Mouse (Mus musculus) ovary, adult 18-20 months (tissue): ENCODE results near the gene Adora2a.
"Not testable (repeated sequence)": the region's sequence is repeated elsewhere in the genome, so short reads cannot be mapped to it uniquely, and the experiment has no call there.

Experiments
- DNase-seq: peaks from one replicate; pipeline ENCODE4 v3.0.0; 2022; ENCODE audit warnings: low spot score, mixed read lengths

The Adora2a gene

DNA sequence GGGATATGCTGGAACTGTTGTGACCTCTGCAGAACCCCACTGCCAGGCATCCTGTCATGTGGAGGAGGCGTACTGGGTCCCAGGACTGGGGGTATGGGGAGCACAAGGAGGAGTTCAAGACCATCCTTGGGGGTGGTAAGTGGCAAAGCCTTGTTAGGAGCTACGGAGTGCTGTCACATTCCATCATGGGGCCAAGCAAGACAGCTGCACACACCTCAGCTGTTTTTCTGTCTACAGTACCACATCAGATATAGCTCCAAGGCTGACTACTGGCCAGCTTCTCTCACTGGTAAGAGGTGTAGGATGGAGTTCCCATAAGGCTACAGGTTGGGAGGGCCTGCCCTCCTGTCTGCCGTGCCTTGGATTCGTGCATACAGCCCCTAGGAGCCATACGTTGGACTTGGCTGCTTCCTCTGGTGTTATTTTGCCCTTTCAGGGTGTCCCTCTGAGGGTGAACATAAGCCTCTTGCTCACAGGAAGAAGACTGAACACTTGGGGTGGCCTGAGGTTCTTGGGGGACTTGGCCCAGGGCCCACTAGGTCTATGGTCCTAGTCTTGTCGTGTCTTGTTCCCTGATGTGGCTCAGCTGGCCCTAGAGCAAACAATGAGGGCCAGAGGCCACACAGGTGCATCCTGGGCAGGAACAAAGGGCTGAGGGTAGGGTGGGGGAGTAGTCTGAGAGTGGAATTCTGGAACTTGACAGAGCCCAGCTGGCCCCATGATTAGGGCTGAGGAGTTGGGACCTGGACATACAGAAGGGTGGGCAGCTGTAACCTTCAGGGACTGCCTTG, 2.3 kb upstream of the Adora2a start:
- DNase-seq = no peak

DNA sequence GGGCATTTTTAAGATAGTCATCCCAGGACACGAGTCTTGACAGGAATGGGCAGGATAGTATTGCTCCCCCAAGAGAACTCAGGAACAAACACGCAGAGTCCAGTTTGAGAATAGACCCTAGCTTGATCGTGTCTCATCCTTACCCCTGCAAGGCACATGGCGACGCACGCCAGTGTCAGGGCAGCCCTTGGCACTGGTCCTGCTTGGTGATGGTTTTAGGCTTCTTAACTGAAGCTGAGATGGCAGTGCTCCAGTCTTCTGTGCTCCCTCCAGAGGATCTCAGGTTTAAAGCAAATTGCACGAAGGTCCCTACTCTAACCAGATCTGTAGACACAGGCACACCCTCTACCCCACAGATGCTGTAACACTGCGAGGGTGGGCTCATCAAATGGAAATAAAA, 921 bp upstream of the Adora2a start:
- no peak for DNase-seq

DNA sequence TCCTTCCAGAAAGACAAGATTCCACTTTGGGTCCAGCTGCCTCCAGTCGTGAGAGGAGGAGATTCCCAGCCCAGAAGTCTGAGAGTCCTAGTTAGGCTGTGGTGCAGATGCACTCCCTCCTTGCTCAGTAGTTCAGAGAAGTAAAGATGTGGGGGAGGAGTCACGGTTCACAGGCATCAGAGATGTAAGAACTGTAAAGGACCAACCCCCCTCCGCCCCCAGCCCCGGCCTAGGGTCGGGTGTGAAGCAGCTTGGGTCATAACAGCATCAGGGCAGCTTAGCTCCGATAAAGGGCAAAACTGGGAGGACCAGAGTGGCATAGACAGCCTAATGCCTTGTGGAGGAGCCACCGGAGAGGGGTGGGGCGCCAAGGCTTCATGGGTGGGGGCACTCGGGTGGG, 205 bp upstream of the Adora2a start:
- DNase-seq = no peak

DNA sequence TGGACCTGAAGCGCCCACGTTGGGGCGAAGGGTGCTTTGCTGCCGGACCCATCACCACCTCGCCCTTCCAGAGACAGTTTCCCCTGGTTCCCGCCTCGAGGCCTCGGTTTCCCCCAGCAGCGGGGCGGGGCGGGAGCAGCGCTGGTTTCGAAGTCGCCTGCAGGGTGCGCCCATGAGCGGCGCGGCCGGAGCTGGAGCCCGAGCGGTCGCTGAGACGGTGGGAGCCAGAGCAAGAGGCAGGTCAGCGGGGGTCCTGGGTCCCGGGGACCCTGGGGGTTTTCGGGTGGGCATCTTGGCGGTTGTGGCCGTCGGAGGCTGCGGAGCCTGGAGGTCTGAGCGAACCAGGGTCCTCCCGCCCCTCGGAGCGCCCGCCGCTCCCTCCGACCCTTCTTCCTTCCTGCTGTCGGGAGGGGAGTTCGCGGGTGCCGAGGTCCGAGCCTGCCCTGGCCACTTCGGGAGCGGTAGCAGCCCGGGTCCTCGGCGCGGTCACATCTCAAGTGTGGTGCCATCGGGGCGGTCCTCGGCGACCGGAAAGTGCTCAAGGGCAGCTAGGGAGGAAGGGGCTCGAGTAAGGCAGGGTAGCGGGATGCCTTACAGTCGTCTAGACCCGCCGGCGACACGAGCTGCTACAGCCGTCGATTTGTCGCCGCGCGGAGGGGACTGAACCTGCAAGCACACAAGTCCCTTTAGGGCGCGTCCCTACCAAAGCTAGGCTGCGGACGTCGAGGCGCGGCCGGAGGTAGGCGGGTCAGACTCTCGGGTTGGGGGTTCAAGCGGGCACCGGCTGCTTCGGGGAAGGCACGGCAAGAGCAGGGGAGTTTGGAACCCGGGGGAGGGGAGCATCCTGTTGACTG, 458 bp downstream of the Adora2a start:
- DNase-seq = peak; percentile 18

DNA sequence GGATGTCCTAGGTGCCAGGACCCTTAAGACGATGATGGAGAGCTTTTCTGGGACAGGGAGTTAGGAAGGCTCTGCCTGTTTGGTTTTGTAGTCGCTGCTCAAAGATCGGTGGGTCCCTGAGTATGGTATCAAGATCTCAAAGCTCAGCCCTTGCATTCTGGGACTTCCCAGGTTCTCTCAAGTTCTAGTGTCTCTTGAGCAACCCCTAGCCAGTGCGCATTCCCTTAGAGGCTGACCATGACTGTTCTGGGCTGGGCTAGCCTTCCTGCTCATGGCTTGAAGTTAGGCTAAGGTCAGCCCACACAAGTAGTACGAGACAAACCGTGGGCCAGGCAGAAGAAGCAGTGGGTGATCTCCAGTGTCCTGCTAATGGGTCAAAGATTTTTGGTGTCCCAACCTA, 1.5 kb downstream of the Adora2a start:
- DNase-seq = no peak

DNA sequence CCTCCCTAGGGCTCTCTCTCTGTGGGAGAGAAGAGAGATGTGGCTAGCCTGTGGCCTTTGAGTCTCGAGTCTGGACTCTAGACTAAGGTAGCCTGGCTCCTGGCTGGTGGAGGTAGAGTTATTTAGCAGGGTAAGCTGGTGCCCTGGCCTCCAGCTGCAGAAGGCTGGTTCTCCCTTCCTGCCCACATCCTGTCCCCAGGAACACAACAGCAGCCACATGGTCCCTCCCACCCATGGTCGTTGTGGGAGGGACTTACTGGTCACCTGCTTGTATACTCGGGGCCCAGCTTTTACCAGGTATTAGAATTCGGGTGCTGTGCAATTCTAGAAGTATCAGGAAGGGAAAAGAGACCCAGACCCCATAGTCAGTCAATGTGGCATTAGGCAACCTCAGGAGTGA, 3.6 kb downstream of the Adora2a start:
- no peak for DNase-seq

DNA sequence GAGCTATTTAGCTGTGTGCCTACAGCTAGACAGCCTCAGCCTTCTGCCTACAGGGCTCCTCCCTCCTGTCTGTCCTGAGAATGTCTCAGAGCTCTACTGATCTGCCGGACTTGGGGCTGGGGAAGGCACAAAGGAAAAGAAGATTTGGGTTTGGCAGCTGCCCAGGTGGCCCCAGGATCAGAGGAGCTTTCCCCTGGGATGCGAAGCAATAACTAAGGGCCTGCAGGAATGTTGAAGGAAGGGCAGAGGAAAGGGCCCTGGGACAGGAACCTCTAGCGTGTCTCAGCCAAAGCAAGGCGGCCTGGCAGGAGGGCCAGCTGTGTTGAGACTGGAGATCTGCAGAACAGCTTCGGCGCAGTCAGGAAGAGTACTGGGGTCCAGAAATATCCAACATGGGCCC, 6.3 kb downstream of the Adora2a start:
- no peak for DNase-seq

DNA sequence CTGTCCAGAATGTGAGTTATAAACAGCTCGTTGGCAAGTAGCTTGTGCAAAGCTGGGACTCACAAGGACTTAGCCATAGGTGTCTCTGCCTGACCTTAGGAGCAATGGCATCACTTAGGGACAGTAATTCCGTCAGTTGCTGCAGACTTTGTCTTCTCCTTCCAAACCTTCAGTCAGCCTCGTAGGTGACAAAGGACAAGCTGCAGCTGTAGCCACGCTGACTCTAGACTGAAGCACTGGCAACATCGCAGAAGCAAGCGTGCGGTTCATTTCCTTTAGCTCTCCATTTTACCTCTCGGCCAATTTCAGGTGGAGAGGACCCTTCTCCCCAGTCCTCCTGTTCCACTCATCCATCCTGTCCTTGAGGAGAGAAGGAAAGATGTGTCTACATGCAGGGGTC, 7.3 kb downstream of the Adora2a start:
- no peak for DNase-seq

DNA sequence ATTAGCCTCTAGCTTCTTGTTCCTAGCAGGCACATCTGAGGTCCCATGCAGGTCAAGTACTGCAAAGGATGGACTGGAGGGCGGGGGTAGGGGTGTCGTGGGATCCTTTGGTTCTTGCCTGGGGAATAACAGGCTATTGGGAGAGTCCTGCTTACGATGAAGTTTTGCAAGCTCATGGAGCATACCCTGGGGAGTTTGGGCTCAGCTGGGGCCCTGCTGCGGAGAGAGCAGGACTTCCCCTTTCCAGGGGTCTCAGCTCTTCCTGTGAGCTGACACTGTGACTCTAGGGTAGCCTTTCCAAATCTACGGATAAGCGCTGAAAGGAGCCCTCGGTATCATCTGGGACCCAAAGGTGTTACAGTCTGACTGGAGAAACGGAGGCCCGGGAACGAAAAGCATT, 7.7 kb downstream of the Adora2a start:
- DNase-seq = no peak

DNA sequence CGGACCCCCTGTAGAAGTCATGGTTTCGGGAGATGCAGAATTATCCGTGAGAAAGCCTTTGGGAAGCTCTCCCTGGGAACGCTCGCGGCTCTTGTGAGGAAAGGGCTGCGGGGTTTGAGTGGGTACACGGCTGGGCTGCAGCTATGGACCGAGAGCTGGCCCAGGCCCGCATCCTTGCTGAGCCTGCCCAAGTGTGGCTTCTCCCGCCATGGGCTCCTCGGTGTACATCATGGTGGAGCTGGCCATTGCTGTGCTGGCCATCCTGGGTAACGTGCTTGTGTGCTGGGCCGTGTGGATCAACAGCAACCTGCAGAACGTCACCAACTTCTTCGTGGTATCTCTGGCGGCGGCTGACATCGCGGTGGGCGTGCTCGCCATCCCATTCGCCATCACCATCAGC, 9.1 kb downstream of the Adora2a start:
- no peak for DNase-seq

DNA sequence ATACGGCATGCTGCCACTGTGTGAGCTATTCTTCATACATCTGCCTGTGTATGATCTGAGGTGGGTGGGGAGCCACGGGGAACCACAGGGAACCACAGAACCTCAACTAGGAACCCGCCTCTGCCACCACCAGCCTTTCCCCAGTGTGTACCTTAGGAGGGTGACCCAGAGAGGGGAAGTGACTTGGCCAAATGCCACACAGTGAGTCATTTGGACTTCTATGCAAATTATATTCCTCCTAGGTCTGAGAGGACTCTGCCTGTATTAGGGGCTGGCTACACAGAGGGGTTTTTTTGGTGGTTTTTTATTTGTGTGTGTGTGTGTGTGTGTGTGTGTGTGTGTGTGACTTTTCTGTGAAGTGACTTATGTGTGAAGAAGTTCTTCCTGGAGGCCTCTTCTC, 9.9 kb downstream of the Adora2a start:
- DNase-seq = no peak

DNA sequence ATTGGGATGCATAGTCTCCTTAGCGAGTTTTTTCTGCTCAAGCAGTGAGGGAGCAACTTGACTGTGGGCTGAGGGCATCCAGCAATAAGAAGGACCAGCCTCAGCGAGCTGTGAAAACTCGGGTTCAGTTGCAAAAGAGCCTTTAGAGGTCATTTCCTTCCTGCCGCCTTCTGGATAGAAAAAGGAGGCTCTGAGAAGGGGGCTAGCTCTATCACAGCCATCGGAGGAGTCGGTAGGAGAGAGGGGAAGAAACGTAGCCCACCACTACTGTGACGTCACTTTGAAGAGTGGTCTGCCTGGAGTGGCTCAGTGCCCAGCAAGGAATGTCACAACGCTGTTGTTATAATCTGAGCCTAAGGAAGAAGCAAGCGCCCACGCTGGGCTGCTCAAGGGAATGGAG, 10.4 kb downstream of the Adora2a start:
- no peak for DNase-seq

DNA sequence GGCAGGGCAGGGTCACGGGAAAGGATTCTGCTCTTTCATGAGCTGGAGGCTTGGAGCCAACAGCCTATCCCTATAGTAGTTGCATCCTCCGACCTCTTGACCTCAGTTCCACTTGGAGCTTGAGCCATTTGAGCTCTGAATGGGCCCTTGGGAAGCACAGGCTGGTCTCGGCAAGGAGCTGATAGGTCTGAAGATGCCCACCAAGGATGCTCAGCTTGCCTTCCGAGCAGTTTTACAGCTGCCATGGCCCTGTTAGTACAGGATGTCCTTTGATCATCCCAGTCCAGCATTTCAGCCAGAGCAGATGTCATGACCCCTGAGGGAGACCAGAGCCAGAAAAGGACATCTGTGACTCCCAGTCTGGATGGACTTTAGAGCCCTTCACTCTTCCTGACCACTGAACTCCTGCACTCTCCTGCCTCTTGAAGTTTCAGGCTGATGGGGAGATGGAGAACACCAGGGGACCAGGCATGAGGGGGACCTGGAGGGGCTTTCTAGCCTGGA, 11.6 kb downstream of the Adora2a start:
- DNase-seq = no peak

DNA sequence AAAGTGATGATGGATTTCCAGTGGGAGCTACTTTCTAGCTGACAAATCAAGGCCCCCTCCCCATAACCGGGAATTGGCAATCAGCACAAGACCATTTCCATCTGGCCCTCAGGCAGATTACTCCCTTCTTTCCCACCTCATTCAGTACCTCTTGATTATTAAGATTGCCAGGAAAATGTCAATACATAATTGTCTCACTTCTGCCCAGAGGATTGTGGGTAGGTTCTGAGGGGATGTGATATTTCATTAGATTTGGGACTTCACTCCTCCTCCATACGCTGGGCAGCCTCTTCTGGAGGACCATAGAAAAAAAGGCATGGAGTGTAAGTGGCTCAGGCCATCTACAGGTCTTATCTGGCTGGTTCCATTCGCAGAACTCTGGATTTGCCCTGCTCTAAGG, 15.6 kb downstream of the Adora2a start:
- no peak for DNase-seq

DNA sequence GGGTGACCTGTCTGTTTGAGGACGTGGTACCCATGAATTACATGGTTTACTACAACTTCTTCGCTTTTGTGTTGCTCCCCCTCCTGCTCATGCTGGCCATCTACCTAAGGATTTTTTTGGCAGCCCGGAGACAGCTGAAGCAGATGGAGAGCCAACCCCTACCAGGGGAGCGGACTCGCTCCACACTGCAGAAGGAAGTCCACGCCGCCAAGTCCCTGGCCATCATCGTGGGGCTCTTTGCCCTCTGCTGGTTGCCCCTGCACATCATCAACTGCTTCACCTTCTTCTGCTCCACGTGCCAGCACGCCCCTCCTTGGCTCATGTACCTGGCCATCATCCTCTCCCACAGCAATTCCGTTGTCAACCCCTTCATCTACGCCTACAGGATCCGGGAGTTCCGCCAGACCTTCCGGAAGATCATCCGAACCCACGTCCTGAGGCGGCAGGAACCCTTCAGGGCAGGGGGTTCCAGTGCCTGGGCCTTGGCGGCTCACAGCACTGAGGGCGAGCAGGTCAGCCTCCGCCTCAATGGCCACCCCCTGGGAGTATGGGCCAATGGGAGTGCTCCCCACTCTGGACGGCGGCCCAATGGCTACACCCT, 16.6 kb downstream of the Adora2a start:
- no peak for DNase-seq

DNA sequence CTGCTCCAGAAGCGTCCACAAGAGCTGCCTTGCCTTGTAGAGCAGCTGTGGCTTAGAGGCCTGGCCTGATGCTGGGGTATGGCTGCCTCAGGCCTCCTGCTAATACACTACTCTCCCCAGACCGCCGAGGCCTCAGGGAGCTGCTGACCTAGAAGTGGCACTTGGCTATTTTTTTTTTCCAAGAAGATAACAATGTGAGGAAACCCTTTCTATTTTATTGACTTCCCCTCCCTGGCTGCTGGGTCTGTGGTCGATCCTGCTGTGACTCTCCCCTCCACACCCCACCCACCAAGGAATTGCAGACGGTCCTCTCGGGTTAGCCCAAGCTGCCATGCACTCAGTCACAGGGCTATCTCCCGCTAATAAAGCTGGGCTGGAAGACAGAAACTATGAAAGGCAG, 17.5 kb downstream of the Adora2a start:
- DNase-seq = no peak

DNA sequence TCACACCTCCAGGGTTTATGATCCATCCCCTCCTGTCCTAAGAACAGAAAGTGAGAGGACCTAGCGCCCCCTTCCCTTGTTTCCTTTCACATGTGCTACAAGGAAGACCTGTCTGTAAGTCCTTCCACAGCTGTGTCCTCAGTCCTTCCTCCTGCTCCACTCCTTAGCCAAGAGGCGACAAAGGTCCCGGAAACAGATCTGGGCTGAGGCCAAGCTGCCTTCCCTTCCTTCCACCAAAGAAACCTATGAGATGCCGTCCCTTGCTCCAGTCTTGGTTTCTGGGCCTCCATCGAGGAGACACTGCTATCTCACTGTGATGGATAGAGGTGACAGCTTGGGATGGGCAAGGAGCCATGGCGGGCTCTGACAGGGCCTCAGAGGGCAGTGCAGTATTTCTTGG, 18.4 kb downstream of the Adora2a start:
- no peak for DNase-seq

DNA sequence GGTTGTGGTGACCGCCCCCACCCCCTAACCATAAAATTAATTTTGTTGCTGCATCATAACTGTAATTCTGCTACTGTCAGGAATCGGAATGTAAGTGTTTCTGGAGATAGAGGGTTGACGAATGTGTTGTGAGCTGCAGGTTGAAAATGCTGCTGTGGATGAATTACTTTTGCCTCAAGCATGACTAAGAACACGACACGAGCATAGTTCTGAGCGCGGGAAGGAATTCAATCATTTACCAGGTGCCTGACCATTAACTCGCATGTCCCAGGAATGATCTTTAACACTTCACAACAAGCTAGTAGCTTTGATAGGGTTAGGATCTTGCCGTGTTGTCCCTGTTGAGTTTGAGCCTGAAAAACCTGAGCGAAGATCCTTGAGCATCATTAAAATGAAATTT, 20.6 kb downstream of the Adora2a start:
- no peak for DNase-seq

DNA sequence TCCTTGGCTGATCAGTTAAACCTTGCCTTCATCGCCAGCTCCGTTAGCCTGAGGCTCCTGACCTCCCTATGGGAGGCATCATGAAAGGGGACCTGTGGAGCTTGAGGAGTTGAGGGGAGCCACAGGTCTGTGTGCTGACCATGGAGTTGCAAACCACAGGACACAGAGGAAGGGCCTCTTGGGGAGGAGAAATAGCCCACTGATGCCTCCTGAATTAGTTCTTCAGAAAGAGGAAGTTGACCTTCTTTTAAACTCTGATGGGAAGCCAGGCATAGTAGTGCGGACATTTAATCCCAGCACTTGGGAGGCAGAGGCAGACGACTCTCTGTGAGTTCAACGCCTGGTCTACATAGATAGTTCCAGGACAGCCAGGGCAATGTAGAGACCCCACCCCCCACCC, 22.2 kb downstream of the Adora2a start:
- DNase-seq = no peak

DNA sequence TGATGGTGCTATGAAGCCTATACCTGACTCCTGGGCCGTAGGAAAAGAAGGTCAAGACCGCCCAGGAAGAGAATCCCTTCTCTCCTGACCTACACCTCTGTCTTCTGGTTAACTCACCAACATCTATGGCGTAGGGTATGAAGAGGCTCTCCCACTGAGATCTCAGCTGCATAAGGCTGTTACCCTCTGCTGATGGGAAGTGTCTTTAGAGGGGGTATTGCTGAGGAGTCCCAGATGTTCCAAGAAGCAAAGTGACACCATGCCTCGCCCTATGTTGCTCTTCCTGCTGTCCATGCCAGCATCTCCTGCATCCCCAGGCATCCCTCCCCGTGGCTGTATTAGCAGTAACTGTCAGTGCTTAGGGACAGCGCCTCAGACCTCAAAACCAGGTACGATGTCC, 22.7 kb downstream of the Adora2a start:
- DNase-seq = no peak

DNA sequence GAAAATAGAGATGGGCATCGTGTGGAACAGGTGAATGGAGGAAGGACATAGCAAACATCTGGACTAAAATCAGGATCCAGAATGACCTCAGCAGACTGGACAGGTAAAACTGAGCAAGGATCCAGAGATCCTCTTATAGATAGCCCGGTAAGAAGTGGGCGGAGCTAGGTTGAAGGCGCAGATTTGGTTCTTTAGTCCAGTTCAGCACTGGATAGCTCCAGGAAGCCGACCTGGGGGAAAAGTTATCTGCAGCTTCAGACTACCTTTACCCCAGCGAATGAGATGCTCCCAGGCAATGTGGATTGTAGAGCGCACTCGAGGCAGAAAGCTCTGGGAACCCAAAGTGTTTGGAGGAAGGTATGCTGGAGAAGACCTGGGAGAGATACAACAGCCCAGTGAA, 25.3 kb downstream of the Adora2a start:
- no peak for DNase-seq

DNA sequence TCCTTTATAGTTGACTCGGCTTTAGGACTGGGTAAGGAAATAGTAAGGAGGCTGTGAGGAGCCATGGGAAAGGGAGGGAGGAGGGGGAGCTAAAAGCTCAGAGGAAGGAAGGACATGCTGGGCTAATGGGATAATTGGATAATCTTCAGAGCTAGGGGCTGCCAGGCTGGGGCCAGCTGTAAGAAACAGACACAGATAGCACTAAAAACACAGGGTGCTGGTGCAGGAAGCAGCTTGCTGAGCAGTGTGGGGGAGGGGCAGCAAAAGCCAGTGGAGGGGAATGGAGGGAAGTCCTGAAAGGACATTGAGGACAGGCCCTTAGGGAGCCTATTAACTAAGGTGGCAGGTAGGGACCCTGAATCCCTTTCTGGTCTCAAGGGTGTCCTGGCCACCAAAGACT, 27.9 kb downstream of the Adora2a start:
- not testable (repeated sequence) for DNase-seq

DNA sequence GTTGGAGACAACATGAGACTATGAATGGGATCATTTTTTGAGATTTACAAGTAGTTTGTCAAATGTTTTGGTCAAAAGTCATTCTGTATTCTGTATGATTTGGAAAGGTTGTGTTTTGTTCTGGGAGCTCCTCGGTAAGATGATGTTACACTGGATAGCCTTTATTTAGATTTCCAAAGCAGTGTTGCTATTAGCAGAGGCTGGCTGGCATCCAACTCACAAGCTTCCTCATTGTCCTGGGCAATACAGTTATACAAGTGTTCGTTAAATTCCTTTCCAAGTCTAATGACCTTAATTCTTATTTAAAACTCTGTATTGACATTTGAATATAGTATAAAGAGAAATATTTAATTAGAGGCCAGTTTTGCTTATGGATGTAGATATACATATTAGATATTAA, 28.6 kb downstream of the Adora2a start:
- DNase-seq = no peak
